Mouse (Mus musculus): ENCODE measurements around the gene Egflam. TPM values are rescaled to one million over a fixed set of nuclear protein-coding genes. Genes with fewer than 3 reads are reported as not detected.

Egflam gene
- not detected in 2 replicates for polyA plus RNA-seq (2012; ENCODE audit: insufficient read depth, insufficient read length, low replicate concordance, missing spikeins)

GRCm38 (mm10) chr15:7397818-7398608, at the start of gene Egflam:
Egflam (minus strand) TSS chr15:7398395.
- TF ChIP-seq POLR2A (IDR thresholded peaks at IDR 0.05; ENCODE audit: insufficient read depth, low read depth, low read length): no peak
- no peak for TF ChIP-seq CTCF (IDR thresholded peaks at IDR 0.05; ENCODE audit: insufficient read depth, low read depth, low read length)
- H3K4me3 ChIP-seq (ENCODE audit: insufficient read depth, low read depth, low read length): peak within 1 kb of the TSS; percentile 50
- peaks cover 2% of the 10 kb centered on the region; the same call in 1 of the 2 replicates for H3K4me1 ChIP-seq (ENCODE audit: control insufficient read depth, insufficient read depth, low read length)
- WGBS: 1% methylated on average over 61 of the region's 62 CpGs
- no peak within 1 kb of the TSS for H3K27ac ChIP-seq (ENCODE audit: insufficient read depth, low read depth, low read length)

DNA sequence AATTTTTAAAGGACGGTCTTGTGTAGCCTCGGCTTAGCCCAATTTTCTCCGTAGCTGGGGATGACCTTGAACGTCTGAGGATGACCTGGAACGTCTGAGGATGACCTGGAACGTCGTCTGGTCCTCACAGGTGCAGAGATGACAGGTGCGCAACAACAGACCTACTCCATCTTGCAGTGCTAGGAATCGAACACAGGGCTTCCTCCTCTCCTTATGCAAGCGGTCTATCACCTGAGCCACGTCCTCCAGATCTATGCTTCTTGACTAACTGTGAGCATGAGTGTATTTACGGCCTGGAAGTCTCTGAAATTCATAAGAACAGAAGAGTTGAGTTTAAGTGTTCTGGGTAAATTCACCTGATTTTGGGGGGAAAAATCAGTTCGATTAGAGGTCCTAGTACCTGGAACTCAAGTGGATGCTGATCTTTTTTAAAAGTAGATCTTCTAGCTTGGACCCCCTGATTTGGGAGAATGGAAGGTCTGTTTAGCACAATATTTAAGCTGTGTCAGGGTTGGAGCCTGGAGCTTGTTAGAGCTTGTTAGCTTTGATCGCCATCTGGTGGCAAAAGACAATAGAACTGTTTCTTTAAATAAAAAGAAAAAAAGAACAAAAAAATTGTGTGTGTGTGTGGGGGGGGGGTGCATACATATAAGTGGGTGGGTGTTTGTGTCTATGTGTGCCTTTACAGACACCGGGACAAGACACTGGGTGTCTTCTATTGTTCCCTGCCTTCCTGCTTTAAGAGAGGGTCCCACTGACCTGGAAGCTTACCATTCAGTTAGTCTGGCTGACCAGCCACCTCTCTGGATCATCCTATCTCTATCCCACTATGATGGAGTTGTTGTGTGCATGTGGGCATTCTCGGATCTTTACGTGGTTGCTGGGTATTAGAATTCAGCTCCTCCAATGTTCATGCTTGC, 45.5 kb upstream of the Egflam start:
- no peak overlapping the region for H3K27ac ChIP-seq (ENCODE audit: insufficient read depth, low read depth, low read length)
- 70% methylated on average over 17 of the region's 17 CpGs for WGBS
- no peak for TF ChIP-seq POLR2A (IDR thresholded peaks at IDR 0.05; ENCODE audit: insufficient read depth, low read depth, low read length)
- no peak for TF ChIP-seq CTCF (IDR thresholded peaks at IDR 0.05; ENCODE audit: insufficient read depth, low read depth, low read length)
- no peak overlapping the region for H3K4me3 ChIP-seq (ENCODE audit: insufficient read depth, low read depth, low read length)
- no peaks in the 10 kb centered on the region; the same call in 1 of the 2 replicates for H3K4me1 ChIP-seq (ENCODE audit: control insufficient read depth, insufficient read depth, low read length)

DNA sequence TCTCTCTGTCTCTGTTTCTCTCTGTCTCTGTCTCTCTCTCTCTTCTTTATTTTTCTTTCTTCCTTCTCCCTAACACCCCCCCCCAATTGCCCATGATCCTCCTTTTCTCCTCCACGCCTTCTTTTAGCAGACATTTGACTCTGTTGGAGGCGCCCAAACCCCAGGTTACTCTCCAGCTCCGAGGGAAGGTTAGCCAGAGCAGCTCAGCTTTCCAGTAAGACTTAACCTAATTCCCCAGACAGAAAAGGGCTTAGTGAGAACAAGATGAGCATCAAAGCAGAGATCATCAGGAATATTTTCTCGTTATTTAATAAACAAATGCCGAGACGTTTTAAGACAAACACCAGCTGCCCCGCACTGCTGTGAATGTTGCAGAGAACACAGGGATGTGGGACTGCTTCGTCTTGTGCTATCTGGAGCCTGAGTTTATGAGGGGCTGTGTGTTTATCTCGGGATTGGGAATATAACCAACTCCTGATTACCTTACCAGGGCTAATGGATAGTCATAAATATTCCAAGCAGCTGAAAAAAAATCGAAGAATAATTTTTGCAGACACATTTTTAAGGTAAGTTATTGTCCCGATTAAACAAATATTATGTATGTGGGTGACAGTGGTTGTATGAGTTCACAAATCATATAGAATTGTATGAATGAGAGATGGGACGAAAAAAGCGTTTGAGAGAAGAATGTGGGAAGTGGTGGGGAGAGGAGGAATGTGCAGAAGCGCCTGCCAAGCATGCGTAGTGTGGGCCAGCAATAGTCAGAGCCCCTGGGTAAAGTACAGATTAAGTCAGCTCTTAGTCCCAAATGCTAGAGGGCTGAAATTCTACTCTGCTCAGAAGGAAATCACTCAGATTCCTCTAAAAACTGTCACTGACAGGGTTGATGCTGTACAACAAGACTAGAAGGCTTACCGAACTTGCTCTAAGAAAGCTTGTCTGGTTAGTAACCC, 44.2 kb upstream of the Egflam start:
- WGBS: 71% methylated on average over 16 of the region's 16 CpGs
- H3K27ac ChIP-seq (ENCODE audit: insufficient read depth, low read depth, low read length): no peak overlapping the region
- no peaks in the 10 kb centered on the region; the same call in 1 of the 2 replicates for H3K4me1 ChIP-seq (ENCODE audit: control insufficient read depth, insufficient read depth, low read length)
- no peak overlapping the region for H3K4me3 ChIP-seq (ENCODE audit: insufficient read depth, low read depth, low read length)
- TF ChIP-seq CTCF (IDR thresholded peaks at IDR 0.05; ENCODE audit: insufficient read depth, low read depth, low read length) (no peak), POLR2A (IDR thresholded peaks at IDR 0.05; ENCODE audit: insufficient read depth, low read depth, low read length) (no peak)

DNA sequence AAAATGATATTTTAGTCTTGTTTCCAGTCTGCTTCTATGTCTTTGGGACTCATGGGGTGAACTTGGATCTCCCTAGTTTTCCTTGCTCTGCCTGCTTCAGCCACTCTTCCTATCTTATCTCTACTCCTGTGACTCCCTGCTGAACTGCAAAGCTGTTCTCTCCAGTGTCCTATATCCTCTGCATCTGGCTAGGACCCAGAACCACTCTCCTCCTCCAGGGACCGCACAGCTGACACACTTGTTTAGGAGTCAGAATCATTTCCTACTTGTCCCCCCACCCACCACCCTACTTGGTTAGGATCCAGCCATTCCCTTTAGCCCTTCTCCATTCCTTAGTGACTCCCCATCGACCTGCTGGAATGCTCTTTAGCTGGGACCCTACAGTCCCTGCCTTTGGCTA, 26.1 kb upstream of the Egflam start:
- 84% methylated on average over 2 of the region's 2 CpGs for WGBS
- no peak for TF ChIP-seq POLR2A (IDR thresholded peaks at IDR 0.05; ENCODE audit: insufficient read depth, low read depth, low read length)
- no peak for TF ChIP-seq CTCF (IDR thresholded peaks at IDR 0.05; ENCODE audit: insufficient read depth, low read depth, low read length)
- H3K4me1 ChIP-seq (ENCODE audit: control insufficient read depth, insufficient read depth, low read length): no peaks in the 10 kb centered on the region
- H3K27ac ChIP-seq (ENCODE audit: insufficient read depth, low read depth, low read length): no peak overlapping the region
- no peak overlapping the region for H3K4me3 ChIP-seq (ENCODE audit: insufficient read depth, low read depth, low read length)

GRCm38 (mm10) chr15:7404521-7404920, 6.3 kb upstream of the Egflam start:
- 90% methylated on average over 8 of the region's 8 CpGs for WGBS
- Histone ChIP-seq H3K27ac (ENCODE audit: insufficient read depth, low read depth, low read length) (no peak overlapping the region), H3K4me1 (ENCODE audit: control insufficient read depth, insufficient read depth, low read length) (no peaks in the 10 kb centered on the region), H3K4me3 (ENCODE audit: insufficient read depth, low read depth, low read length) (no peak overlapping the region)
- TF ChIP-seq CTCF (IDR thresholded peaks at IDR 0.05; ENCODE audit: insufficient read depth, low read depth, low read length) (no peak), POLR2A (IDR thresholded peaks at IDR 0.05; ENCODE audit: insufficient read depth, low read depth, low read length) (no peak)

DNA sequence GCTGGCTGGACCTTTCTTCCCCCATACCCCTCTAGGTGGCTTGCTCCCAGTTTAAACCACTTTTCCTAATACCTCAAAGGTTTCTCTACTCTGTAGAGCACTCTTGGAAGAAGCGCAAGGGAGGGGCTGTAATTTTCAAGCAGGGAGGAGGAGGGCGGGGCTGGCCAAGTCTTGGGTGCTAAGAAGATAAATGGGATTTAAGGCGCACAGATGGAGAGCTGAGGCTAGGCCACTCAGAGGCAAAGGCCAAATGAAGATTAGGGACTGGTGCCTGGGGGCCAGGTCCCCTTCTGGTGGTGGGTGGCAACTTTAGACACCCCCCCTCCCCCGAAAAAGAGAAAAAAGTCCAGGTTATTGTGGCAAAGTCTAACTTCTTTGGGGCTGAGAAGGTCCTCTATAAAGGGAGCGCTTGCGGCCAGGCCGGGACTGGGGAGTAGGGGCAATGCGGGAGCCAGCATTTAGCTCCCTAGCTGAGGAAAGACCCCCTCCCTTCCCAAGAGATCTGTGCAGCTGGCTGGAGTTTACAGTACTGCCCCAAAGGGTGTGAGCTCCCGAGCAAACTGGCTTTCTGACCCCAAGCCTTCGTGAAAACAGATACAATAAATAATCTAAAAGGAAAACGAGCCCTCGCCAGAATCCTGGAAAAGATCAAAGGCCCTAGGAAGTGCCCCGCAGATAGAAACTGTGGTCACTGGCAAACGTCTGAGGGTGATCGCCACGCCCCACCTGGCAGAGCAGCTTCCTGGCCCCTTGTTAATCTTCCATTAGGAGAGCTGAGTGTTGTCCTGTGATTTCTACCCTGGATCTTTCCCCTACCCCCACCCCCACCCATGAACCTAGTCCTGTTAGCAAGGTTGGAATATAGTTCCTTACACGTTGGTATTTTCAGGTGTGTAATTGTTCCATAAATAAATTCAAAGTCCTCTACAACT, 680 bp upstream of the Egflam start:
- Histone ChIP-seq H3K4me1 (ENCODE audit: control insufficient read depth, insufficient read depth, low read length) (peaks cover 2% of the 10 kb centered on the region; the same call in 1 of the 2 replicates), H3K4me3 (ENCODE audit: insufficient read depth, low read depth, low read length) (peak overlapping the region; percentile 50), H3K27ac (ENCODE audit: insufficient read depth, low read depth, low read length) (no peak overlapping the region)
- TF ChIP-seq CTCF (IDR thresholded peaks at IDR 0.05; ENCODE audit: insufficient read depth, low read depth, low read length) (no peak), POLR2A (IDR thresholded peaks at IDR 0.05; ENCODE audit: insufficient read depth, low read depth, low read length) (no peak)
- 20% methylated on average over 17 of the region's 17 CpGs for WGBS

DNA sequence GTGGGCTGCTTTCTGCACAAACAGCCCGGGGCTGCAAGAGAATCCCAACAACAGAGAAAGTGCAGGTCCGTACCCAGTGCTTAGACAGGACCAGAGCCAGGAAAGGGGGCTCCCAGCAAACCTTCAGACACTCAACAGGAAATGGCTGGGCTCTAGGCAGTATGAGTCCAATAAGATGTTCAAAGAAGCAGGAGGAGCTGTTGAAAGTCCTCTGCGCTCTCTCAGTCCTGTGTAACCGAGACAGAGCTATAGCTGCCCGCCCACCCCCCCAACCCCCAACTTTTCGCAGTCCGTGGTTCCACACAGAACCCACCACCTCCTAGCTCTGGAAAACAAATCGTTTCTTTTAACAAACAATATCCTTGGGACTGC, 763 bp downstream of the Egflam start:
- 6% methylated on average over 8 of the region's 8 CpGs for whole genome bisulfite sequencing
- TF ChIP-seq CTCF (IDR thresholded peaks at IDR 0.05; ENCODE audit: insufficient read depth, low read depth, low read length) (no peak), POLR2A (IDR thresholded peaks at IDR 0.05; ENCODE audit: insufficient read depth, low read depth, low read length) (no peak)
- Histone ChIP-seq H3K27ac (ENCODE audit: insufficient read depth, low read depth, low read length) (no peak overlapping the region), H3K4me3 (ENCODE audit: insufficient read depth, low read depth, low read length) (peak overlapping the region; percentile 50), H3K4me1 (ENCODE audit: control insufficient read depth, insufficient read depth, low read length) (peaks cover 2% of the 10 kb centered on the region; the same call in 1 of the 2 replicates)

Data from olfactory bulb, adult 2 months (tissue).